Mouse (Mus musculus) liver, embryonic 14.5 days (tissue): ENCODE results near the gene Lrfn2. TPM values are rescaled to one million over a fixed set of nuclear protein-coding genes. Genes with fewer than 3 reads are reported as not detected.

Experiments
- ATAC-seq: fragments of 200-750 bp; cut with Nextera tagmentation; 2 replicates; pipeline ENCODE4 v1.8.0; 2017; ENCODE audit warnings: moderate number of reproducible peaks, mild to moderate bottlenecking, moderate library complexity; ENCODE audit not compliant: insufficient read depth
- DNase-seq, 3 experiments: peaks; one replicate each; pipeline ENCODE4 v3.0.0-alpha.2; 2012 to 2013; ENCODE audit warnings: low read depth in 3 of 3, low spot score in 3 of 3
- H3K27ac ChIP-seq: fragments of 300-500 bp; sonication (generic); 2 replicates; pipeline ENCODE4 v1.5.1; 2014; ENCODE audit warnings: moderate library complexity, mild to moderate bottlenecking, control low read depth, inconsistent platforms
- H3K27me3 ChIP-seq: fragments of 300-500 bp; sonication (generic); 2 replicates; pipeline ENCODE4 v1.6.1; 2014; ENCODE audit warnings: mild to moderate bottlenecking, low read length, moderate library complexity; ENCODE audit not compliant: control insufficient read depth, insufficient read depth
- H3K36me3 ChIP-seq: fragments of 300-500 bp; sonication (generic); replicated peaks from 2 replicates; pipeline ENCODE4 v1.6.1; 2014; ENCODE audit warnings: low read depth; ENCODE audit not compliant: control insufficient read depth, insufficient read depth
- H3K4me1 ChIP-seq, 2 experiments: fragments of 200-500 bp in 1 of 2; fragments of 300-500 bp in 1 of 2; sonication (generic) in 1 of 2; replicated peaks; 2 replicates each; pipeline ENCODE4 v1.6.1; 2012 to 2014; ENCODE audit warnings: antibody characterized with exemption in 1 of 2, inconsistent platforms in 1 of 2, low read length in 1 of 2; ENCODE audit not compliant: control insufficient read depth in 2 of 2, insufficient read depth in 2 of 2
- H3K4me2 ChIP-seq: fragments of 300-500 bp; sonication (generic); 2 replicates; pipeline ENCODE4 v1.6.1; 2014; ENCODE audit warnings: low read depth, mild to moderate bottlenecking, control low read depth, moderate library complexity
- H3K4me3 ChIP-seq, 2 experiments: fragments of 200-500 bp in 1 of 2; fragments of 300-500 bp in 1 of 2; sonication (generic) in 1 of 2; 2 replicates each; pipeline ENCODE4 v1.5.1; 2012 to 2014; ENCODE audit warnings: low read depth in 2 of 2, low read length in 2 of 2, mild to moderate bottlenecking in 2 of 2, control low read depth in 1 of 2, inconsistent platforms in 1 of 2, moderate library complexity in 1 of 2; ENCODE audit not compliant: insufficient read depth in 1 of 2
- H3K9ac ChIP-seq: fragments of 300-500 bp; sonication (generic); replicated peaks from 2 replicates; pipeline ENCODE4 v1.6.1; 2014; ENCODE audit warnings: mild to moderate bottlenecking, control low read depth, moderate library complexity
- H3K9me3 ChIP-seq: fragments of 300-500 bp; sonication (generic); 2 replicates; pipeline ENCODE4 v1.6.1; 2016; ENCODE audit warnings: low read length, mixed read lengths; ENCODE audit not compliant: control insufficient read depth
- CTCF ChIP-seq: IDR thresholded peaks from 2 replicates; pipeline ENCODE4 v1.5.1; 2016; ENCODE audit warnings: antibody characterized with exemption, low read depth, control low read depth
- EP300 ChIP-seq: IDR thresholded peaks from 2 replicates; pipeline ENCODE4 v1.6.1; 2016; ENCODE audit warnings: antibody characterized with exemption, low read depth
- WGBS: fragments of 180-500 bp; shearing (Covaris S2); extraction: QIAGEN DNeasy Blood & Tissue Kit; methylation state at CpG from one replicate; pipeline ENCODE4 v1.1.7; 2014; ENCODE audit not compliant: insufficient replicate concordance; 5-methylcytosine and 5-hydroxymethylcytosine counted together
- polyA plus RNA-seq, 2 experiments: library from polyadenylated mRNA; depleted of rRNA in 1 of 2; stranded (reverse) in 1 of 2; unstranded in 1 of 2; fragments of >200 nt; fragmentation: Nextera tagmentation in 1 of 2; extraction: Ambion mirVana in 1 of 2; gene quantifications; 2 replicates each; pipeline versions ENCODE4 v1.2.1 to v1.2.3; 2012 to 2014

Gene Lrfn2
- polyA plus RNA-seq, 2 experiments = 0.02 TPM; not detected in 1

DNA sequence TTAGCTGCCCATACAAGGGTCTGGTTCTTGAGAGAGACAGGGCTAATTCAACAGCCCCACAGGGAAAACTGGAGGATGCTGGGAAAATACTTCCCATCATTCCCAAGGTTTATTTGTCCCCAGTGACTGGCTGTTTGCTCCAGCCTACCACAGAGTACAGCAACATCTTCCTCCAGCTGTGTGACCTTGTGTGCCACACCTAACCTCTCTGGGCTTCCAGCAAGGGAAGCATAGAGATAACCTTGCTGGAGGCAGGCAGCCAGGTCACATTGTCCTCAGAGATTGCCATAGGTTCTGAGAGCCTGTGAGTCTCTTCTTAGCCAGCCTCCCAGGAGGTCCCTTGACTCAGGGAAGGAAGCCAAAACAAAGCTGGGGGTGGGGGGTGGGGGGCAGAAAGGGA is 101.1 kb downstream of the Lrfn2 start:
- ATAC-seq = no peak

DNA sequence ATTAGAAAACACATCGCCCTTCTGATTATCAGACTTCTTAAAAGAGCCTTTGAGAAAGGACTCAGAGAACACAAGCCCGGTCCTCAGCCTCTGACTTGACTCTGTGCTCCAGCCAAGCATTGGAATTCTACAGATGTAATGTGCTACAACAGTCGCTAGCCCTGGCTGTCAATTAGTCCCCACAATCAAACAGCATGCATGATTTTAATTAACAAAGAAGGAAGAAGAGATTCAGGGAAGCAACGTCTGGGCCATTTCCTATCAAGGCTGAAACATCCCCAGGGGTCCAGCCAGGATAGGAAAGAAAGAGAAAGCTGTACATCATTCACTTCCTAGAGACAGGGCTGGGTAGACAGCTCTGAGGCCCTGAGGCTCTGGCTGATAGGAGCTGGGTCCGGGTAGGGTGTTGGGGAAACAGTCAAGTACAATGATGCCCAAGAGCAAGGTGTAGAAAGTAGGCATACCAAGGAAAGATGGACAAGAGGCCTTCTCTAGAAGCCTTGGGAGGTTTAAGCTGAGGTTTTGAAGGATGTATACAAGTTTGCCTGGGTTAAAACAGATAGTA is 101.6 kb downstream of the Lrfn2 start:
- H3K4me2 ChIP-seq = no peak overlapping the region
- H3K9ac ChIP-seq = no peak overlapping the region
- no peaks in the 10 kb centered on the region for H3K4me1 ChIP-seq
- no peak overlapping the region for H3K27ac ChIP-seq
- DNase-seq (no peak), ATAC-seq (no peak)
- no peaks in the 10 kb centered on the region for H3K9me3 ChIP-seq
- no peaks in the 10 kb centered on the region for H3K36me3 ChIP-seq
- no peak overlapping the region for H3K4me3 ChIP-seq
- H3K27me3 ChIP-seq = no peaks in the 10 kb centered on the region
- TF ChIP-seq CTCF (no peak), EP300 (no peak)
- 41% methylated on average over 5 of the region's 5 CpGs for WGBS

More for the DNA sequence above, 101.1 kb downstream of the Lrfn2 start:
- H3K4me2 ChIP-seq = no peak overlapping the region
- no peak overlapping the region for H3K9ac ChIP-seq
- no peaks in the 10 kb centered on the region for H3K36me3 ChIP-seq
- H3K9me3 ChIP-seq = no peaks in the 10 kb centered on the region
- no peaks in the 10 kb centered on the region for H3K4me1 ChIP-seq
- DNase-seq = no peak
- no peak overlapping the region for H3K4me3 ChIP-seq
- H3K27ac ChIP-seq = no peak overlapping the region
- TF ChIP-seq EP300 = no peak
- H3K27me3 ChIP-seq = no peaks in the 10 kb centered on the region

DNA sequence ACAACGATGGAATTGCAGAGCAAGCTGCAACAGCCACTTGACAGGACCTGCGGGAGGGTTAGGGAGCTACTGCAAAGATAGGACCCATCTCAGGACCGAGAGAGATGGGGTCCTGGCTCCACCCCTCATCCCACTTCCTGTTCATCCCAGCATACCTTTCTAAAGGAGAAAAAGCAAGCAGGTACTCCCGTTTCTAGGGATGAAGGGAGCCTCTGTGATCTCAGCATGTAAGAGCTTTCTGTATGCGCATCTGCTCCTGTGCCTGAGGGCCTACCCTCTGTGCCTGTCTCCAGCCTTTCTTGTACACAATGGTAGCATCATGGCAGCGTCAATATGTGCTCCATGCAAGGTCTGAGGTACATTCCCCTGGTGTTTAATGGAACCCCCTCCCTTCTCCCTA is 102.9 kb downstream of the Lrfn2 start:
- no peak for ATAC-seq
- Histone ChIP-seq H3K4me3 (no peak overlapping the region), H3K27me3 (no peaks in the 10 kb centered on the region), H3K27ac (no peak overlapping the region), H3K9ac (no peak overlapping the region), H3K9me3 (no peaks in the 10 kb centered on the region), H3K36me3 (no peaks in the 10 kb centered on the region), H3K4me2 (no peak overlapping the region), H3K4me1 (no peaks in the 10 kb centered on the region)
- TF ChIP-seq CTCF (no peak), EP300 (no peak)
- DNase-seq = no peak
- WGBS = 51% methylated on average over 6 of the region's 6 CpGs

DNA sequence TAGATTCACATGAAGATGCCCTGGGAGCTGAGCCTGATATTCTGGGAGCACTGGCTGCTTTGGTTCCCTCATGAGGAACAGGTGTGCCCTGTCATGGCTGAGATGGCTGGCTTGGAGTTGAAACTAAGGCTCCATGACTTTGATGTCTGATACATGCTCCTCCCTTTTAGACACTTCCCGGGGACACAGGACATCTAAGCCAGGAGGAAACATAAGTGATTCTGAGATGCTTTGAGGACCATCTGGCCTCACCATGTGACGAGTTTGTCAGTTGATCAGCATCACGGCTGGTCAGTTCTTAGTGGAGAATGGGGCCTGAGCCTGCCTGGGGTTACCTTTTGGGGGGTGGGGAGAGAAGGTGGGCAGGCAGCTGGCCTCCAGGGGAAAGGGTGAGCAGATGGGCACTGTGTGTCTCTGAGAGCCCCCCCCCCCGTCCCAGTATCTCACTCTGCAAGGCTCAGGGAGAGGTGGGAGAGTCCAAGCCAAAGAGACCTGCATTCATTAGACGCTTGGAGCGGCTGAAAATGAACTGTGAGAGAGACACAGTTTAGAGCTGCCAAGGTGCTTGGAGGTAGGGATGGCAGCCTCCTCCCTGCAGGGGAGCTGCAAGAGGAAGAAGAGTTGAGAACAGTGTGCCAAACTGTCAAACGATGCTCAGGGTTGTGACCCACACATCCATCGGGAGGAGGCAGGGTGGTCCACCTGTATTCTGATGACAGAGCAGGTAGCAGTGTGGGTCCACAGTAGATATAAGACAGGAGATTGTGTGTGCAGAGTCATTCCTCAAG is 105.2 kb downstream of the Lrfn2 start:
- no peaks in the 10 kb centered on the region for H3K36me3 ChIP-seq
- no peak for DNase-seq
- H3K27me3 ChIP-seq = no peaks in the 10 kb centered on the region
- no peaks in the 10 kb centered on the region for H3K9me3 ChIP-seq
- WGBS = 61% methylated on average over 8 of the region's 8 CpGs
- ATAC-seq = no peak
- H3K4me1 ChIP-seq = no peaks in the 10 kb centered on the region
- TF ChIP-seq CTCF (no peak), EP300 (no peak)
- H3K4me2 ChIP-seq = no peak overlapping the region
- H3K4me3 ChIP-seq = no peak overlapping the region
- H3K27ac ChIP-seq = no peak overlapping the region
- H3K9ac ChIP-seq = no peak overlapping the region

DNA sequence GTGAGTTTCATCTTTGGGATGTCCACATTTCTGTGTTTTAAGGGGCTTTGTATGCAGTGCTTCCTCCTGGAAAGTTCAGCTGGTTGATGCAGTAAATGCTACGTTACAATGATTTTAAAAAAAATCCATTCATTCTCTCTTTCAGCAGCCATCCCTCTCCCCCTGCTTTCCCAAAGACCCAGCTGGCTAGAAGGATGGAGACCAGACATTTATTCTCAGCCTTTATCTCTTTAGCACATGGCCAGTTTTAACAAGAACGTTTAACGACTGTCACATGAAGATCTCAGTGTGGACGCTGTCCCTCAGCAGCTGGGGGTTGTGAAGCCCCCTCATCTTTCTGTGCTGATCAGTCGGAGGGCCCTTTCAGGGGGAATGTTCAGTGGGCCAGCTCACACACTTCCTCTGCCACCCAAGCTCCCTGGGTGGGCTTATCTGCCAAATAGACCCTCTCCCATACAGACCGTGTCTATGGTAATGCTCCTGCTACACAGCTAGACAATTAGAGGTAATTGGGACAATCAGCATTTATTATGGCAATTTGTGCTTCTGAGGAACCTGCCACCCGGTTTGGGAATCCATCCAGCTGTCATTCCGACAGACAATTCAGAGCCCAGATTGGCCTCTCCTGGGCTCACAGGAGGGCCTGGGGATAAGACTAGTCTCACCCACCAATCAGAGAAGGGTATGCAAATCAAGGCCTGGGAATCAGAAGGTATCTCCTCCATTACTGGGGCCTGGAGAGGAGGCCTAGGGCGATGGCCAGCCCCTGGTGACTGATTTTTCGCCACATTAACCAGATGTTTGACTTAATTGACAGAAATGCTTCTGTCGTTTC is 111.8 kb downstream of the Lrfn2 start:
- TF ChIP-seq EP300 = no peak
- H3K9me3 ChIP-seq = no peaks in the 10 kb centered on the region
- no peak overlapping the region for H3K9ac ChIP-seq
- H3K4me2 ChIP-seq = no peak overlapping the region
- H3K27me3 ChIP-seq = no peaks in the 10 kb centered on the region
- no peak for ATAC-seq
- H3K36me3 ChIP-seq = no peaks in the 10 kb centered on the region
- DNase-seq = no peak
- H3K4me3 ChIP-seq = no peak overlapping the region
- H3K4me1 ChIP-seq = no peaks in the 10 kb centered on the region
- no peak overlapping the region for H3K27ac ChIP-seq
- 21% methylated on average over 11 of the region's 11 CpGs for WGBS
